Mouse (Mus musculus) small intestine, adult 2 months (tissue): ENCODE data around the gene Ece2.

ENCODE experiments used
- CTCF ChIP-seq: fragments of 200-500 bp; IDR thresholded peaks from 2 replicates; pipeline ENCODE4 v1.5.1; 2012; ENCODE audit warnings: low read depth, mild to moderate bottlenecking, control low read depth, inconsistent platforms, low read length, moderate library complexity, mixed read lengths; ENCODE audit not compliant: insufficient replicate concordance, insufficient read length; ENCODE audit errors: extremely low read depth
- POLR2A ChIP-seq: fragments of 200-500 bp; IDR thresholded peaks from 2 replicates; pipeline ENCODE4 v1.6.1; 2012; ENCODE audit warnings: low read depth, mild to moderate bottlenecking, control low read depth, inconsistent platforms, low read length, moderate library complexity

GRCm38 (mm10) chr16:20671886-20672285 lies 42.3 kb downstream of the Ece2 start:
- TF ChIP-seq POLR2A (no peak), CTCF (no peak)
